ENCODE assay signal across 18 mouse cellular contexts in genomic region chr13:43225161-43225560, GRCm38 (mm10). TPM values are rescaled to one million over a fixed set of nuclear protein-coding genes. Genes with fewer than 3 reads are reported as not detected.
DNase-seq lines count a peak whose midpoint lies in the region; ATAC-seq and TF ChIP-seq lines count a peak whose summit lies in the region.
"Had no signal": no experiment of that assay in that cellular context is flagged by ENCODE, and none has a peak within 500 bp of the region (broad histone marks: within the 10 kb centered on the region; RNA-seq: fewer than 3 reads in every experiment).

No protein-coding gene starts in this region.

- no peak overlapping the region for H3K27ac ChIP-seq in kidney, adult 2 months (ENCODE audit: insufficient read depth, low read depth, low read length)
- no peak overlapping the region for H3K27ac ChIP-seq in kidney, embryonic 14.5 days (ENCODE audit: low read depth, low read length)
- no peak overlapping the region for H3K27ac ChIP-seq in lung, postnatal 0 days (ENCODE audit: low read length)
- H3K27ac ChIP-seq: forebrain, embryonic 15.5 days; hindbrain, embryonic 14.5 days; macrophage; neural tube, embryonic 12.5 days had no signal

- no peak overlapping the region for H3K4me3 ChIP-seq in kidney, adult 2 months (ENCODE audit: insufficient read depth, low read depth, low read length)
- no peak overlapping the region for H3K4me3 ChIP-seq in kidney, embryonic 14.5 days (ENCODE audit: low read length)
- no peak overlapping the region for H3K4me3 ChIP-seq in lung, postnatal 0 days (ENCODE audit: low read depth, low read length)
- H3K4me3 ChIP-seq: forebrain, embryonic 15.5 days; heart, embryonic 15.5 days; neural tube, embryonic 12.5 days had no signal

- no peak for TF ChIP-seq POLR2A in kidney, adult 2 months (IDR thresholded peaks at IDR 0.05; ENCODE audit: low read depth, low read length)

- no peak overlapping the region for H3K9ac ChIP-seq in kidney, embryonic 14.5 days (ENCODE audit: low read depth, low read length)
- H3K9ac ChIP-seq in lung, postnatal 0 days (replicated peaks; ENCODE audit: low read depth) = no peak overlapping the region
- H3K9ac ChIP-seq: forebrain, embryonic 15.5 days; heart, embryonic 15.5 days; hindbrain, embryonic 14.5 days; neural tube, embryonic 12.5 days had no signal

- H3K9me3 ChIP-seq in kidney, embryonic 14.5 days (ENCODE audit: control insufficient read depth, low read length) = no peaks in the 10 kb centered on the region
- H3K9me3 ChIP-seq in lung, postnatal 0 days (ENCODE audit: low read length) = no peaks in the 10 kb centered on the region
- H3K9me3 ChIP-seq: forebrain, embryonic 15.5 days; heart, embryonic 15.5 days; neural tube, embryonic 12.5 days had no signal

- TF ChIP-seq EP300 in lung, postnatal 0 days (IDR thresholded peaks at IDR 0.05) = no peak

- H3K36me3 ChIP-seq in kidney, adult 2 months (ENCODE audit: control insufficient read depth, insufficient read depth, low read length) = no peaks in the 10 kb centered on the region
- no peaks in the 10 kb centered on the region for H3K36me3 ChIP-seq in kidney, embryonic 14.5 days (ENCODE audit: control insufficient read depth, insufficient read depth, low read length)
- H3K36me3 ChIP-seq in lung, postnatal 0 days (ENCODE audit: insufficient read depth, low read length) = no peaks in the 10 kb centered on the region
- no peaks in the 10 kb centered on the region for H3K36me3 ChIP-seq in splenic B cell, adult 2 months (ENCODE audit: control insufficient read depth, insufficient read depth, low read length, poor library complexity, severe bottlenecking)
- H3K36me3 ChIP-seq: forebrain, embryonic 15.5 days; heart, embryonic 15.5 days; neural tube, embryonic 12.5 days had no signal

- H3K4me1 ChIP-seq in kidney, adult 2 months (ENCODE audit: control insufficient read depth, insufficient read depth, low read length) = no peaks in the 10 kb centered on the region
- no peaks in the 10 kb centered on the region for H3K4me1 ChIP-seq in kidney, embryonic 14.5 days (ENCODE audit: control insufficient read depth, insufficient read depth, low read length)
- H3K4me1 ChIP-seq in lung, postnatal 0 days (ENCODE audit: insufficient read depth, low read depth, low read length) = peaks cover 6% of the 10 kb centered on the region; the same call in 1 of the 2 replicates

- ATAC-seq in kidney, embryonic 14.5 days (ENCODE audit: low FRiP score, low TSS enrichment) = no peak
- ATAC-seq in lung, postnatal 0 days = no peak
- no peak for ATAC-seq in frontal cortex, adult (ENCODE audit: low TSS enrichment)
- ATAC-seq: forebrain, embryonic 15.5 days had no signal

- no peaks in the 10 kb centered on the region for H3K27me3 ChIP-seq in kidney, adult 2 months (replicated peaks; ENCODE audit: control insufficient read depth, insufficient read depth, low read length)
- H3K27me3 ChIP-seq in kidney, embryonic 14.5 days (ENCODE audit: control insufficient read depth, insufficient read depth, low read length) = no peaks in the 10 kb centered on the region
- no peaks in the 10 kb centered on the region for H3K27me3 ChIP-seq in lung, postnatal 0 days (replicated peaks; ENCODE audit: insufficient read depth, low read length)
- no peaks in the 10 kb centered on the region for H3K27me3 ChIP-seq in splenic B cell, adult 2 months (ENCODE audit: control insufficient read depth, insufficient read depth, low read length, poor library complexity, severe bottlenecking)
- H3K27me3 ChIP-seq: forebrain, embryonic 15.5 days; heart, embryonic 15.5 days; neural tube, embryonic 12.5 days had no signal

- no peak for DNase-seq in kidney, adult 2 months
- DNase-seq in lung, postnatal 0 days (ENCODE audit: low spot score) = no peak
- no peak for DNase-seq in lung, postnatal 36 days
- DNase-seq in ZHBTc4 (ENCODE audit: low read depth, low spot score) = peak; percentile 46
- peak; percentile 48 for DNase-seq in splenic B cell, adult 2 months (ENCODE audit: low read depth, low spot score)
- DNase-seq: cerebellum, adult 18-20 months; gastrocnemius, postnatal 36 days; kidney, adult 9 months; midbrain, embryonic 14.5 days; right cerebral cortex, postnatal 4 days; thymus, postnatal 25 days had no signal

- no peak overlapping the region for H3K4me2 ChIP-seq in kidney, embryonic 14.5 days (replicated peaks; ENCODE audit: low read depth, low read length)
- H3K4me2 ChIP-seq in lung, postnatal 0 days (replicated peaks; ENCODE audit: low read depth, low read length) = no peak overlapping the region
- H3K4me2 ChIP-seq: forebrain, embryonic 15.5 days; hindbrain, embryonic 14.5 days; neural tube, embryonic 12.5 days had no signal

- TF ChIP-seq CTCF in kidney, adult 2 months (conservative IDR thresholded peaks at IDR 0.05; ENCODE audit: insufficient read depth, insufficient read length, low read depth, low read length) = peak; percentile 38
- peak; percentile 59 for TF ChIP-seq CTCF in lung, postnatal 0 days (IDR thresholded peaks at IDR 0.05)

- 81% methylated on average over 5 of the region's 5 CpGs for whole genome bisulfite sequencing in kidney, adult 2 months
- 67% methylated on average over 5 of the region's 5 CpGs for WGBS in kidney, embryonic 14.5 days
- 77% methylated on average over 5 of the region's 5 CpGs for WGBS in lung, postnatal 0 days

RNA-seq across cellular contexts. Expression of gene Tbc1d7, which starts 53.9 kb away (rescaled TPM):
- 26.3 and 33.7 TPM in 2 replicates for polyA plus RNA-seq in kidney, adult 2 months (2012; rRNA removed)
- 61.1 and 64.8 TPM in 2 replicates for polyA plus RNA-seq in kidney, embryonic 14.5 days (2014; fragmentation: Nextera tagmentation; extraction: Ambion mirVana)
- 25.4 and 27.5 TPM in 2 replicates for polyA plus RNA-seq in lung, postnatal 0 days (2015; fragmentation: Nextera tagmentation; extraction: Ambion mirVana)

Comparison
In these comparisons a context has a peak if more than half of its experiments do, and no peak if none do; other contexts are left out.
1. DNase-seq: peak in ZHBTc4 (single experiment) and splenic B cell, adult 2 months (single experiment); none in kidney, adult 2 months (single experiment), lung, postnatal 0 days (single experiment) and lung, postnatal 36 days (single experiment).